Mouse (Mus musculus): ENCODE data around the gene E430018J23Rik. TPM values are rescaled to one million over a fixed set of nuclear protein-coding genes. Genes with fewer than 3 reads are reported as not detected.
"Not testable (repeated sequence)": the region's sequence is repeated elsewhere in the genome, so short reads cannot be mapped to it uniquely, and the experiment has no call there.

Gene E430018J23Rik
- polyA plus RNA-seq, 1 experiment from 2014 or later: 6.3 TPM

DNA sequence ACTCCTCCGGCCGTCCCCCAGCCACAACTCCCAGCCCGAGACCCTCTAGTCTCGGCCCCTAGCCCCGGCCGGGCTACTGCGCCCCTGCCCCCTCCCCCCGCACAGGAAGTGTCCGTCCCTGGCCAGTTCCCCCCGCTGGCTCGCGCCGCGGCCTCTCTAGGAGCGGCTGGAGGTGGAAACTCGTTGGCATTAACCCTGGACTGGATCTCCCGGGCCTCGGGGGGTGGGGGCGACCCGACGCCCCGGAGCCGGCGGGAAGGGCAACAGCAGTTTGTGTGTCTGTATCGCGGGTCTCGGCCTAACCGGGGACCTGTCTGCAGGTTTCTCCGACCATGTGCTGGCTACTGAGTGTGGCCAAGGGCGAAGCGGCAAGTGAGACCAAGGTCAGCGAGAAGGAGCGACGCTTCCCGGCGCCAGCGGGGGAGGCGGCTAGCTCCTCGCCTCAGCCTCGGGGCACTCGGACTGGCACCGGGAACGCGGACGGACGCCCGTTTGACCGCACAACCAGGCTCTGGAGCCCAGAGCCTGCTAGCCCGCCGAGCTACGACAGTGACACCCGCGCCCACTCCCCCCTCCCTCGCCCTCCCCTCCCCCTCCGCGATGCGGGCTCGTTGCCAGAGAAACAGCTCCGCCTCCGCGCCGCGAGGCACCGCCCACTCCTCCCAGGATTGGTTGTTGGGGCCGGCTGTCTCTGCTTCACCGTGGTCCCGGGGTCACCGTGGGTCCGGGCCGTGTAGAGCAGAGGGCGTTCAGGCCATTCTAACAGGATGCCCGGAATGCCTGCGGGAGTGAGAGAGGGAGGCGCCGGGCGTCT, 47.7 kb downstream of the E430018J23Rik start, which contains the start of gene Zfp768:
Gene Zfp768, minus strand, starts transcription at position 78 of the 814 bp plus-strand sequence.
- Histone ChIP-seq H3K4me2 (peak within 1 kb of the TSS; percentile 78), H3K4me3 (peak within 1 kb of the TSS; percentile 88), H3K36me3 (replicated peaks) (peaks cover 13% of the 10 kb centered on the region), H3K9me3 (no peaks in the 10 kb centered on the region), H3K9ac (peak within 1 kb of the TSS; percentile 83), H3K27me3 (replicated peaks) (no peaks in the 10 kb centered on the region), H3K4me1 (peaks cover 19% of the 10 kb centered on the region), H3K27ac (peak within 1 kb of the TSS; percentile 91)
- ATAC-seq (replicated peaks): peak; percentile 95
- WGBS: under 1% methylated on average over 71 of the region's 76 CpGs

DNA sequence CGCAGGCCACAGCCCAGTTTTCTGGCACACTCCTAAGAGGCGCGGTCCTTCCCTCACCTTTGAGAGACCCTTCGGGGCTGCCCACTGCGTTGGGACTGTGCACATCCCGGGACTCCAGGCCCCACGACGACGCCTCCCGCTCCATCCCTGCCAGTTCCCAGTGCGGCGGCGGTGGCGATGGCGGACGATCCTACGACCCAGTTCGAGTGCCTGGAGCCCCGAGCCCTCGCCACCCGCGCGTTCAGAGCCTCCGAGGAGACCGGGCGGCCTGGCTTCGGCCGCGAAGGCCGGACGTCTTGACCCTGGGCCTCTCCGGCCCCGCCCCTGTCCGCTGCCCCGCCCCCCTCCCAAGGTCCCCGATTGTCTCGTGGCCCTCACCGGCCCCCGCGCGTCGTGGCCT, 48.3 kb downstream of the E430018J23Rik start:
- peaks cover 19% of the 10 kb centered on the region for H3K4me1 ChIP-seq
- H3K27me3 ChIP-seq (replicated peaks): no peaks in the 10 kb centered on the region
- peak overlapping the region; percentile 83 for H3K9ac ChIP-seq
- H3K9me3 ChIP-seq: no peaks in the 10 kb centered on the region
- peak overlapping the region; percentile 78 for H3K4me2 ChIP-seq
- peaks cover 13% of the 10 kb centered on the region for H3K36me3 ChIP-seq (replicated peaks)
- H3K4me3 ChIP-seq: peak overlapping the region; percentile 88
- peak overlapping the region; percentile 91 for H3K27ac ChIP-seq
- under 1% methylated on average over 36 of the region's 42 CpGs for WGBS
- ATAC-seq (replicated peaks): peak; percentile 58

DNA sequence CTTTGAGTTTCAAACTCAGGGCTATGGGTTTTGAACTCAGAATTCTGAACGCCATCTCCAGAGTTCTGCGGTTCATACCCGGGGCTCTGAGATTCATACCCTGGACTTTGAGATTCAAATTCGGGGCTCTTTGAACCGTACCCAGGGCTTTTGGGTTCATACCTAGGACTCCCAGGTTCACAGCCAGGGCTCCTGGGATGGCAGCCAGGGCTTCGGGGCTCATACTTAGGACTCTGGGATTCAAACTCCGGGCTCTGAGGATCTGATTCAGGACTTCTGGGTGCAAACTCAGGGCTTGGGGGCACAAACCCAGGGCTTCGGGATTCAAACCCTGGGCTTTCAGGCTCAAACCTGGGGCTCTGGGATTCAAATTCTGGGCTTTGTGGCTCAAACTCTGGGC, 49.1 kb downstream of the E430018J23Rik start:
- Histone ChIP-seq H3K9ac (peak overlapping the region; percentile 83), H3K4me3 (peak overlapping the region; percentile 88), H3K27me3 (replicated peaks) (no peaks in the 10 kb centered on the region), H3K27ac (no peak overlapping the region), H3K4me2 (peak overlapping the region; percentile 78), H3K4me1 (peaks cover 19% of the 10 kb centered on the region), H3K36me3 (replicated peaks) (peaks cover 13% of the 10 kb centered on the region), H3K9me3 (no peaks in the 10 kb centered on the region)
- ATAC-seq (replicated peaks): no peak
- 89% methylated on average over 8 of the region's 8 CpGs for WGBS

DNA sequence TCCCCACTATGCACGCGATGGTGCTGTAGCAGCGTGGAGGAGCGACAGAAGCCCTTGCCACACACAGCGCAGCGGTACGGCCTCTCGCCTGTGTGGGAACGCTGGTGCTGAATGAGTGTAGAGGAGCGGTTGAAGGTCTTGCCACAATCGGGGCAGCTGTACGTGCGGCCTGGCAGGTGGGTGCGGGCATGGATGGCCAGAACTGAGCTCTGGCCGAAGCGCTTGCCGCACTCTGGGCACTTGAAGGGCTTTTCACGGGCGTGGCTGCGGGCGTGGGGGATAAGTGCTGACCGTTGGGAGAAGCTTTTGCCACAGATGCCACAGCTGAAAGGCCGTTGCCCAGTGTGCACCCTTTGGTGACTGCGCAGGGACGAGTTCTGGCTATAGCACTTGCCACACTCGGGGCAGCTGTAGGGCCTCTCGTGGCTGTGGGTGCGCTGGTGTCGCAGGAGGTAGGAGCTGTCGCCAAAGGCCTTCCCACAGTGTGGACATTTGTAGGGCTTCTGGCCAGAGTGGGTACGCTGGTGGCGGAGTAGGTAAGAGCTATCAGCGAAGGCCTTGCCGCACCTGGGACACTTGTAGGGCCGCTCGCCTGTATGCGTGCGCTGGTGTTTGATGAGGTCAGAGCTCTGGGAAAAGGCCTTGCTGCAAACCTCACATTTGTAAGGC, 49.9 kb downstream of the E430018J23Rik start:
- Histone ChIP-seq H3K4me2 (no peak overlapping the region), H3K4me1 (peaks cover 19% of the 10 kb centered on the region), H3K27ac (no peak overlapping the region), H3K9ac (no peak overlapping the region), H3K36me3 (replicated peaks) (peaks cover 13% of the 10 kb centered on the region), H3K4me3 (no peak overlapping the region), H3K27me3 (replicated peaks) (no peaks in the 10 kb centered on the region), H3K9me3 (no peaks in the 10 kb centered on the region)
- 95% methylated on average over 38 of the region's 38 CpGs for WGBS
- ATAC-seq (replicated peaks): no peak

DNA sequence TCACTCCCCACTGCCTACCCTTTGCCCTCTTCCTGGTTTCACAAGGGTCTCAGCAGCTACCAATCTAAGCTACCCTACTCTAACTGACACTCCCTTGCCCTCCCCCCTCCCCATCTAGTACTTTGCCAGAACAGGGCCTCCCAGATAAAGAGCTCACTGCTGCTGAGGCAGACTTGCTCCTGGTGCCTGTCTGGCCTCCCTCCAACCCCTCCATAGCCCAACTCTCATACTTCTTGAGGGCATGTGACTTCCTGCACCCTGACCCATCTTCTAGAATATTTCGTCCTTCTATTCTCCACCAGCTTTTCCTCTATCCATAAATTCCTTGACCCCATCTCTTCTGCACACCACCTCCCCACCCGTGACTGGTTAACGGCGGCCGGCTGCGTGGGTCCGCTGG, 50.5 kb downstream of the E430018J23Rik start:
- Histone ChIP-seq H3K4me1 (peaks cover 19% of the 10 kb centered on the region), H3K36me3 (replicated peaks) (peaks cover 13% of the 10 kb centered on the region), H3K9ac (no peak overlapping the region), H3K4me2 (no peak overlapping the region), H3K27ac (no peak overlapping the region), H3K27me3 (replicated peaks) (no peaks in the 10 kb centered on the region), H3K4me3 (no peak overlapping the region), H3K9me3 (no peaks in the 10 kb centered on the region)
- 93% methylated on average over 7 of the region's 7 CpGs for WGBS
- ATAC-seq (replicated peaks): no peak

DNA sequence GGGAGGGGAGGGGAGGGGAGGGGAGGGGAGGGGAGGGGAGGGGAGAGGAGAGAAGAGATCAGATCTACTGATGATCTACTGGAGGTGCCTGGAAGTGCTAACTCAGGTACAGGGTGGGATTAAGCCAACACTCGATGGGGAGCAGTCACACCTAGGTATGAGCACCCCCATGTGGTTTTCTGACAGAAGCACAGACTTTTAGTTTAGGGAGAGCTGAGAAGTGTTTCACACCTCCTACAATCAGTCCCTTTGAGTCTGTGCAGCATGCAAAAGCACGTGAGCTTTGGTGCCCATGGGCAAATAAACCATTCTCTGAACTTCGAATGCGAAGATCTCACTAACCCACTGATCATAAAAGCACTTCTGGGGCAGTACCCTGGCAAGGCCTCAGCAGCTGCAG, 51.1 kb downstream of the E430018J23Rik start:
- 70% methylated on average over 4 of the region's 4 CpGs for WGBS
- Histone ChIP-seq H3K4me1 (peaks cover 19% of the 10 kb centered on the region), H3K9ac (no peak overlapping the region), H3K27me3 (replicated peaks) (no peaks in the 10 kb centered on the region), H3K4me2 (no peak overlapping the region), H3K27ac (no peak overlapping the region), H3K4me3 (no peak overlapping the region), H3K36me3 (replicated peaks) (peaks cover 13% of the 10 kb centered on the region), H3K9me3 (no peaks in the 10 kb centered on the region)
- no peak for ATAC-seq (replicated peaks)

DNA sequence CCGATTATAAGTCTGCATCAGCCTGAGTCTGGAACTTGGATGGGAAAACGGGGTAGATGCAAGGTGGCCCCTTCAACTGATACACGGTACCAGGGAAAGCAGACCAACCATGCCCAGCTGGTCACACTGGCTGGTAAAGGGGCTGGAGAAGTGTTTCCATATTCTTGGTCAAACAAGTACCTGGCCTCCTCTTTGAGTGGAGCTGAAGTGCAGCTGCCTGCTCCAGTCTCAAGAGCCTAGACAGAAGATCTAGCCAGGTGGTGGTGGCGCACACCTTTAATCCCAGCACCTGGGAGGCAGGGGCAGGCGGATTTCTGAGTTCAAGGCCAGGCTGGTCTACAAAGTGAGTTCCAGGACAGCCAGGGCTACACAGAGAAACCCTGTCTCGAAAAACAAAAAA, 51.6 kb downstream of the E430018J23Rik start:
- not testable (repeated sequence) for ATAC-seq (replicated peaks); H3K27ac ChIP-seq; H3K9ac ChIP-seq; H3K9me3 ChIP-seq; H3K4me3 ChIP-seq; H3K4me2 ChIP-seq; H3K27me3 ChIP-seq (replicated peaks)
- Histone ChIP-seq H3K36me3 (replicated peaks) (peaks cover 13% of the 10 kb centered on the region), H3K4me1 (peaks cover 17% of the 10 kb centered on the region)
- WGBS: 87% methylated on average over 5 of the region's 6 CpGs

DNA sequence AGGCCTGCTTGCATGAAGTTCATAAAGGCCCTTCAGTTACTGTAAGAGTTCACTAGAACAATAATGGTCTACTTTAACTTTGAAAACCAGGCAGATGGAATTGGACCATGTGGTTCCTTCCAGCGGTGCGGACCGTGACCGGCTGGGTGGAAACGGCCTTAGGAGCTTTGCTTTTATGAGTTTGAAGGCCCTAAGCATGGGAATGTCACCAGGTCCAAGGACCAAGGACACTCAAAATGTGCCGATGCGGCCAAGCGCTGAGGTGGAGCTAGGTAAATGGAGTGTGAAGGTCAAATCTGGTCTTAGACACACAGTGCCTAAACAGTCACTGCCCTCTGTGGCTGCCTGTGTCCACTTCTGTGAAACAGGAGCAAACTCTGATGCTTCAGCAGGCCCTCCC, 52.1 kb downstream of the E430018J23Rik start:
- peaks cover 13% of the 10 kb centered on the region for H3K36me3 ChIP-seq (replicated peaks)
- ATAC-seq (replicated peaks): no peak
- H3K9ac ChIP-seq: no peak overlapping the region
- 97% methylated on average over 8 of the region's 8 CpGs for WGBS
- H3K9me3 ChIP-seq: no peaks in the 10 kb centered on the region
- no peak overlapping the region for H3K4me3 ChIP-seq
- H3K4me1 ChIP-seq: peaks cover 12% of the 10 kb centered on the region
- no peaks in the 10 kb centered on the region for H3K27me3 ChIP-seq (replicated peaks)
- H3K27ac ChIP-seq: no peak overlapping the region
- H3K4me2 ChIP-seq: no peak overlapping the region

Other genes with a start within 250 kb of the E430018J23Rik start
- gene Cd2bp2, start 197.6 kb downstream of the E430018J23Rik start, polyA plus RNA-seq (2015; fragmentation: Nextera tagmentation; extraction: Ambion mirVana): 82.1 and 82.6 TPM in 2 replicates
- 39.6 and 44.8 TPM in 2 replicates for gene Tbc1d10b, start 185.2 kb downstream of the E430018J23Rik start, polyA plus RNA-seq (2015; fragmentation: Nextera tagmentation; extraction: Ambion mirVana)
- gene Mylpf, start 184.7 kb downstream of the E430018J23Rik start, polyA plus RNA-seq (2015; fragmentation: Nextera tagmentation; extraction: Ambion mirVana): 3.9 and 5.0 TPM in 2 replicates
- gene Zfp553, start 160.6 kb downstream of the E430018J23Rik start, polyA plus RNA-seq (2015; fragmentation: Nextera tagmentation; extraction: Ambion mirVana): 63.7 and 64.1 TPM in 2 replicates
- 17.0 and 18.2 TPM in 2 replicates for gene Sept1, start 160.5 kb downstream of the E430018J23Rik start, polyA plus RNA-seq (2015; fragmentation: Nextera tagmentation; extraction: Ambion mirVana)
- 72.0 and 73.1 TPM in 2 replicates for gene Zfp771, start 149.4 kb downstream of the E430018J23Rik start, polyA plus RNA-seq (2015; fragmentation: Nextera tagmentation; extraction: Ambion mirVana)
- 114 and 118 TPM in 2 replicates for gene Dctpp1, start 132.9 kb downstream of the E430018J23Rik start, polyA plus RNA-seq (2015; fragmentation: Nextera tagmentation; extraction: Ambion mirVana)
- 59.9 and 62.3 TPM in 2 replicates for gene Sephs2, start 119.6 kb downstream of the E430018J23Rik start, polyA plus RNA-seq (2015; fragmentation: Nextera tagmentation; extraction: Ambion mirVana)
- gene Itgal, start 97.4 kb downstream of the E430018J23Rik start, polyA plus RNA-seq (2015; fragmentation: Nextera tagmentation; extraction: Ambion mirVana): 0.19 and 0.37 TPM in 2 replicates
- gene Zfp768, start 48.0 kb downstream of the E430018J23Rik start, polyA plus RNA-seq (2015; fragmentation: Nextera tagmentation; extraction: Ambion mirVana): 19.1 and 19.2 TPM in 2 replicates
- 10.3 and 10.5 TPM in 2 replicates for gene Zfp747, start 17.6 kb downstream of the E430018J23Rik start, polyA plus RNA-seq (2015; fragmentation: Nextera tagmentation; extraction: Ambion mirVana)
- gene 9130019O22Rik, start 6.5 kb downstream of the E430018J23Rik start, polyA plus RNA-seq (2015; fragmentation: Nextera tagmentation; extraction: Ambion mirVana): 5.2 and 6.6 TPM in 2 replicates
- gene Zfp764, start 13.2 kb upstream of the E430018J23Rik start, polyA plus RNA-seq (2015; fragmentation: Nextera tagmentation; extraction: Ambion mirVana): 5.7 and 6.4 TPM in 2 replicates
- gene Zfp688, start 28.4 kb upstream of the E430018J23Rik start, polyA plus RNA-seq (2015; fragmentation: Nextera tagmentation; extraction: Ambion mirVana): 32.0 and 34.2 TPM in 2 replicates
- 16.1 and 16.4 TPM in 2 replicates for gene Zfp689, start 55.5 kb upstream of the E430018J23Rik start, polyA plus RNA-seq (2015; fragmentation: Nextera tagmentation; extraction: Ambion mirVana)
- 40.5 TPM in 2 replicates for gene Prr14, start 66.0 kb upstream of the E430018J23Rik start, polyA plus RNA-seq (2015; fragmentation: Nextera tagmentation; extraction: Ambion mirVana)
- 13.8 and 15.9 TPM in 2 replicates for gene Fbrs, start 85.6 kb upstream of the E430018J23Rik start, polyA plus RNA-seq (2015; fragmentation: Nextera tagmentation; extraction: Ambion mirVana)
- gene Srcap, start 118.4 kb upstream of the E430018J23Rik start, polyA plus RNA-seq (2015; fragmentation: Nextera tagmentation; extraction: Ambion mirVana): 60.4 and 68.0 TPM in 2 replicates
- 17.4 and 17.5 TPM in 2 replicates for gene Gm42715, start 126.0 kb upstream of the E430018J23Rik start, polyA plus RNA-seq (2015; fragmentation: Nextera tagmentation; extraction: Ambion mirVana)
- gene Tmem265, start 167.8 kb upstream of the E430018J23Rik start, polyA plus RNA-seq (2015; fragmentation: Nextera tagmentation; extraction: Ambion mirVana): 5.7 and 6.3 TPM in 2 replicates
- gene Phkg2, start 179.7 kb upstream of the E430018J23Rik start, polyA plus RNA-seq (2015; fragmentation: Nextera tagmentation; extraction: Ambion mirVana): 60.0 and 61.0 TPM in 2 replicates
- gene Ccdc189, start 195.0 kb upstream of the E430018J23Rik start, polyA plus RNA-seq (2015; fragmentation: Nextera tagmentation; extraction: Ambion mirVana): 10.8 and 10.9 TPM in 2 replicates
- gene Rnf40, start 195.1 kb upstream of the E430018J23Rik start, polyA plus RNA-seq (2015; fragmentation: Nextera tagmentation; extraction: Ambion mirVana): 47.9 and 51.1 TPM in 2 replicates
- 25.5 and 26.6 TPM in 2 replicates for gene Zfp629, start 222.2 kb upstream of the E430018J23Rik start, polyA plus RNA-seq (2015; fragmentation: Nextera tagmentation; extraction: Ambion mirVana)